Mouse (Mus musculus) large intestine, adult 2 months (tissue): Measurements from ENCODE around the gene Odr4. TPM values are rescaled to one million over a fixed set of nuclear protein-coding genes. Genes with fewer than 3 reads are reported as not detected.
A peak's percentile ranks its signal among the peaks of the same experiment; 100 is the strongest.

Experiments
- DNase-seq: peaks from one replicate; pipeline ENCODE4 v3.0.0-alpha.2; 2012; ENCODE audit warnings: low read depth, low spot score
- WGBS: fragments of 180-500 bp; shearing (Covaris S2); methylation state at CpG from one replicate; pipeline ENCODE4 v1.1.7; 2018; 5-methylcytosine and 5-hydroxymethylcytosine counted together
- polyA plus RNA-seq: library from polyadenylated mRNA; depleted of rRNA; stranded (reverse); fragments of >200 nt; gene quantifications from 2 replicates; pipeline ENCODE4 v1.2.3, GENCODE M21; 2012; rRNA removed

Odr4 gene
- 4.1 and 6.6 TPM in 2 replicates for polyA plus RNA-seq

DNA sequence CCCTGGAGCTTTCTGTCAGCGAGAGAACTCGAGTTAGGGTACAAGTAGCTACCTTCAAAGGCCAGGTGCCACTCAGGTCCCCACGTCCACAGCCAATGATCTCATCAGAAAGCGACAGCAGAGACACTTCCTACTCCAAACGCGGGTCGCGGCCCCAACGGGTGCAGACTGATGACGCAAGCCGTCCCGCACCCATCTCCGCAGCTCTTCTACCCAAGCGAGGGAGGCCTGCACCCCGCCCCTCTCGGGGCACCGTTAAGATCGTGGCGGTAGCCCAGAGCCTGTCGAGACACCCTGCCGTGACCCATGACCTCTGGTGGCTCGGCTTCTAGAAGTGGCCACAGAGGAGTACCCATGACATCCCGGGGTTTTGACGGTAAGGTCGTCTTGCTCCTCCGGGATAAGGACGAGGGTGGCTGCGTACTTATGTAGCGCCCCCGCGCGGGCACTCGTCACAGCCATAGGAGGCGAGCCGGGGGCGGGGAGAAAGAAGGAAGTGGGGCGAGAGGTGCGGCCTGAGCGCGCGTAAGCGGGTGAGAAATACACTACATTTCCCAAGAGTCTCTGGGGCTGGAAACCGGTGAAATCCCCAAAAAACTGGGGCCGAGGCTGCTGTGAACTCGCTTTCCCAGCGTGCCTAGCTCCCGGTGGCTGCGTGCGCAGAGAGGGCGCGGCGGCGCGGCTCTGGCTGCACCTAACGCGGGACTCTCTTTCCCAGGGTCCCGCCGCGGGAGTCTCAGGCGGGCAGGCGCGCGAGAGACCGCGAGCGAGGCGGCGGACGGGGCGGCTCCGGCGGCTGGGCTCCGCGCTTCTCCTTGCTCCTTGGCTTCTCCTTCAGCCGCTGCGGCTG is at the start of gene Odr4, which contains the start of gene Tpr:
Odr4 (minus strand) TSS at position 443 of the 850 bp plus-strand sequence.
Tpr (plus strand) TSS at position 201 of the 850 bp plus-strand sequence.
- peak; percentile 98 for DNase-seq
- WGBS: under 1% methylated on average over 76 of the region's 76 CpGs

DNA sequence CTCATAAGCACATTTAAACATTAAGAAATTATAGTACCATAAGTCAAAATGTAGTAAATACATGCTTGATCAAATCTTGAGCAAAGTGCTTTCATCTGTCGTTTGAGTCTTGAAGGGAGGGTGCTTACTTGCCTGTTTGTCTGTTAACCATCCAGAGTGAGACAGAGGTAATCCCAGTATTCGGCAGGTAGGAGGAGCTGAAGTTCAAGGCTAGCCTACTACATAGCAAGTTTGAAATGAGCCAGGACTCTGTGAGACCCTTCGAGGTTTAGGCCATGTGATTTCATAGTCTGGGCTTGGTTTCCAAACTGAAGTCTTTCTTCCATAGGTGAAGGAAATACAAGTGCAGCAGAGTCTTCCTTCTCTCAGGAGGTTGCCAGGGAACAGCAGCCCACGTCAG is 48.9 kb upstream of the Odr4 start:
- DNase-seq: no peak
- WGBS: 64% methylated on average over 4 of the region's 4 CpGs

- no peak for DNase-seq
- 69% methylated on average over 3 of the region's 3 CpGs for WGBS
Measured at GRCm38 (mm10) chr1:150438641-150439040, 45.8 kb upstream of the Odr4 start.

DNA sequence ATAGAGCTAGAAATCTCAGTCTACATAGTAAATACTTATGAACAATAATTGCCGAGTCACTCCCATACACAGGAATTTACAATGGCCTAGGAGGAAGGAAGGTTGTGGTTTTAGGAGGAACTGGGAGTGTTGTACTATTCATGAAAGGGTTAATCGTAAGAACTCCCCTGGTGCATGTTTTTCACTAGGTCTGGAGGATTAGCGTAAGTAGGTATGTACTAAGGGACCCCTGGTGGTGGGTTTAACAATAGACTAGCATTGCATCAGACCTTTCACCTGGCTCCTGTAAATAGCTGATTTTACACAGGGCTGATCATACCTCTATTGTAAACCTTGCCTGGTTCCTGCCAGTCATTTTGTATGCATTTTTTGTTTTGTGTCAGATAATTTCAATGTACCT is 33.3 kb upstream of the Odr4 start:
- 67% methylated on average over 3 of the region's 3 CpGs for WGBS
- no peak for DNase-seq

- no peak for DNase-seq
- 76% methylated on average over 9 of the region's 9 CpGs for WGBS
Measured at GRCm38 (mm10) chr1:150425665-150426064, 32.8 kb upstream of the Odr4 start.

DNA sequence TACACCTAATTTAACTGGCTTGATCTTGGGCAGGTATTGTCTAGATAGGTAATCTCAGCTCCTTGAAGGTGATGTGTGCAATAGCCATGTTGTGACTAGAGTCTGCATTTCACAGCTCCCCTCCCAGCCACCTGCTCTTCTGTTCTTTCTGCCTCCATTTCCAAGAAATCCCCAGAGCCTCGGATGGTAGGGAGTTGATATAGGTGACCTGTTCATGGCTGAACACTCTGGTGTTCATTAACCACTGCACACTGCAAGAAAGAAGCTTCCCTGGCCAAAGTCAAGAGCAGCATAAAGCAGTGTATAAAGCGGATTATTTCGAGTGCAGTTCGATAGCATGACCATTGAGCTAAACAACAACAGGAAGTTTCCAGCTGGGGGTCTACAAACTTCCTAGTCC is 25.5 kb upstream of the Odr4 start:
- DNase-seq: no peak
- 92% methylated on average over 4 of the region's 4 CpGs for WGBS

DNA sequence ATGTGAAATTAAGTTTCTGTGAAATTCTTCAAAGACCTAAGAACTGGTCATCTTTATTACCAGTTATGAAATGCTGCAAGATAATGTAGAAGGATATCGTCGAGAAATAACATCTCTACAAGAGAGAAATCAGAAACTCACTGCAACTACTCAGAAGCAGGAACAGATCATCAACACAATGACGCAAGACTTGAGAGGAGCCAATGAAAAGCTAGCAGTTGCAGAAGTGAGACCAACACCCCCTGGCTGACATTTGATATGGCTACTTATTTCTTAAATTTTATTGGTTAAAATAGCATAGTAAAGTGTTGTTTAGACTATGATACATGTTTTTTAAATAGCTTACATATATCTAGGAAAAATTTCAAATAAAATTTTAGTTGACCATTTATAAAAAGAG is 23.1 kb upstream of the Odr4 start:
- 91% methylated on average over 3 of the region's 3 CpGs for WGBS
- no peak for DNase-seq

DNA sequence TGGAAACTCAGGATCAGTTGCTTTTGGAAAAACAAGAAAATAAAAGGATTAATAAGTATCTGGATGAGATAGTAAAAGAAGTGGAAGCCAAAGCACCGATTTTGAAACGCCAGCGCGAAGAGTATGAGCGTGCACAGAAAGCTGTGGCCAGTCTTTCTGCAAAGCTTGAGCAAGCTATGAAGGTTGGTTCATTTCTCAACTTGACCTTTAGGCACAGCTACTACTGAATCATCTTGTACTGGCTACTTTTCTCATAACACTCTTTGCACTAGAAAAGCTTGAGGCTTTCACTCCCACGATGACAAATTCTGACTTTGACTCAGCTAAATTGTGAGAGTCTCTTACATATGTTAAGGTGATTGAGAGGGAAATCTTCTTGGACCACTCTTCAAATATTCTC is 17.1 kb upstream of the Odr4 start:
- DNase-seq: no peak
- 98% methylated on average over 6 of the region's 6 CpGs for WGBS

- 83% methylated on average over 9 of the region's 9 CpGs for WGBS
- no peak for DNase-seq
Measured at GRCm38 (mm10) chr1:150407285-150407684, 14.4 kb upstream of the Odr4 start.

GRCm38 (mm10) chr1:150404555-150404954 is 11.7 kb upstream of the Odr4 start:
- no peak for DNase-seq
- 47% methylated on average over 3 of the region's 3 CpGs for WGBS

GRCm38 (mm10) chr1:150403914-150404313 is 11.0 kb upstream of the Odr4 start:
- 80% methylated on average over 3 of the region's 3 CpGs for WGBS
- DNase-seq: no peak

GRCm38 (mm10) chr1:150396001-150396400 is 3.1 kb upstream of the Odr4 start:
- 81% methylated on average over 3 of the region's 3 CpGs for WGBS
- no peak for DNase-seq

DNA sequence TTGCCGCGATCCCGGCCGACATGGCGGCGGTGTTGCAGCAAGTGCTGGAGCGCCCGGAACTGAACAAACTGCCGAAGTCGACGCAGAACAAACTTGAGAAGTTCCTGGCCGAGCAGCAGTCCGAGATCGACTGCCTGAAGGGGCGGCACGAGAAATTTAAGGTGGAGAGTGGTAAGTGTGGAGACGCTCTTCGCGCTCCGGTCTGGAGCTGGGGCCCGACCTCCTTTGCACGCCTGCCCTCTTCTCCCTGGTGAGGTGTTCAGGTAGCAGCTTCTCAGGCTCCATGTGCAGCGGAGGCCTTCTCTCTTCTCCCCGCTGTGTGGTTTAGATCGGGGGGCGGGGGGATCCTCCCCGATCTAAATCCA is 590 bp upstream of the Odr4 start:
- peak; percentile 13 for DNase-seq
- 0% methylated on average over 27 of the region's 27 CpGs for WGBS

DNA sequence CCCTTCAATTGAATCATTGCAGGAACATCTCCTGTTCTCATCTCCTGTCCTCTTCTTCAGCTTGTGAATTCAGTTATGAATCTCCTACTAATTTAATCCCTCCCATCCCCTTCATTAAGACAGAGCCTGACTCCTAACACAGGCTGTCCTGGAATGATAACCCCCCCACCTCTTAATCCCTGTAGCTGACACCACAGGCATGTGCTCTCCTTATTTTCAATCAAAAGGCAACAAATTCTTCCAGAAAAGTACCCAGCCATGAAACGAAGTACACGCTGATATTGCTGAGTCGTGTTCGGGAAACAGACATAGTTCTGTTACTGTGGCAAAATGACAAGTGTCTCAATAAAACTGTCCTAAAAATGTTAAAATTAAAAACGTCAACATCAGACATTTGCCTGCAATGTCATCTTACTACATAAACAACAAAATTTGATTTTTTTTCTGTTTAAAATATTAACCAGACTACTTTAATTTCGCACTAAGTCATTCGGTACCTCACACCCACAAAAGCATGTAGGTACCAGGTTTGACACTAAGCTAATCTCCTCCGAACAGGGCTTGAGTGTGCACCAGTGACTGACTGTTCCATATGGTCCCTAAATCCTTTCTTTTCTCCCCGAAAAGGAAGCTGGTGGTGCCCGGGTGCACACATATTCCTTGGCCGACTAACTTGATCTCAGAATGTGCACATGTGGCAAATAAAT is 796 bp downstream of the Odr4 start:
- no peak for DNase-seq
- 9% methylated on average over 11 of the region's 11 CpGs for WGBS

DNA sequence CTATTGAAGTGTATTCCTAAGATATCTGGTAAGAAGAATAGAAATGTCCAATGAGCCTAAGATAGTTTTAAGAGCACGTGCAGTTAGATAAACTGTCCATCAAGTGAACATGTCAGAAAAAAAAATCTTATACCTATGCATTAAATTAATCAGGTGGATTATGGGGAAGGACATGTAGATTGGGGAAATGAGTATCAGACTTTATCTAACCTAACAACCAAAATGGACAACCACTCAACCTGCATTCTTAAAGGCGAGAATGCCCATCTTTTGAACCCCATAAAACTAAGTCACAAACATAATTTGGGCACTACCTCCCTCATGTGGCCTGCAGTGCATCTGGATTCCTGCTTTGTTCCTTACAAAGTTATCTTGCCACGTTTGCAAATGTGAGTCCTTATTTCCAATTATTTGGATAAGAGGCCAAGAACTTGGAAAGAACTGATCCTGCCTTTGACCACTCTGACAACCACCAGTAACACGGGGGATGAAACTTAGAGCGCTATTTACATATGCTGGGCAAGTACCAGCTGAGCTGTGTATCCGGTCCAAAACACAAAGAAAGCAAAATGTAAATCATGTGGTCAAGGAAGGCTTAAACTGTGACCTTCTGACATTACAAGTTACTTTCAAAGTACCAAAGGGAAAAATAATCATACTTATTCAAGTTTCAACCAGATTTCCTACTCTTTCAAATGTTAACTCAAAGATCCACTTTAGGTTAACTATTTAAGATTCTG is 3.3 kb downstream of the Odr4 start:
- WGBS: 81% methylated on average over 6 of the region's 6 CpGs
- no peak for DNase-seq

DNA sequence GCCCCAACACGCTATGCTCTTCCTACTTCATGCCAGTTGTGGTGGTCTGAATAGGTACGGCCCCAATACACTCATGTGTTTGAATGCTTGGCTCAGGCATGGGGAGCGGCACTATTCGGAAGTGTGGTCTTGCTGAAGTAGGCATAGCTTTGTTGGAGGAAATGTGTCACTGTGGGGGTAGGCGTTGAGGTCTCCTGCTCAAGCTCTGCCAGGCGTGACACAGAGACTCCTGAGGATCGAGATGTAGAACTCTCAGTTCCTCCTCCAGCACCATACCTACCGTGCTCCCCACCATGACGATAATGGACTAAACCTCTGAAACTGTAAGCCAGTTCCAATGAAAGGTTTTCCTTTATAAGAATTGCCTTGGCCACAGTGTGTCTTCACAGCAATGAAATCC is 5.3 kb downstream of the Odr4 start:
- WGBS: 93% methylated on average over 9 of the region's 9 CpGs
- DNase-seq: no peak

DNA sequence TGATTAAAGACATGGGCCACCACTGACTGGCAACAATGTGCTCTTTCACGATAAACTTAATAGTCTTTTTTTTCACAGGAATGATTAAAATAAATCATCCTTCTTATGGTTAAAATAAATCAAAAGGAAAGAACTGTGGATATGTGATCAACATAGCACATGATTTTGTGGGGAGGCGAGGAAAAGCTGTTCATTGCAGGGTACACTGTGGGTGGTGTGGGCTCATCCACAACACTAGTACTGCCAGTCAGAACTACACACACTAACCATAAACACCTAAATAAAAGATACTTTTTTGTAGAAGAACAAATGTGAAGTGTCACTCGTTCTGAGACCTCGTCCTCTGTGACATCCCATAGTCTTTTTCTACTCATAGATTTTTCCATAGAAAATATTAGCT is 8.7 kb downstream of the Odr4 start:
- WGBS: 96% methylated on average over 4 of the region's 4 CpGs
- DNase-seq: no peak

DNA sequence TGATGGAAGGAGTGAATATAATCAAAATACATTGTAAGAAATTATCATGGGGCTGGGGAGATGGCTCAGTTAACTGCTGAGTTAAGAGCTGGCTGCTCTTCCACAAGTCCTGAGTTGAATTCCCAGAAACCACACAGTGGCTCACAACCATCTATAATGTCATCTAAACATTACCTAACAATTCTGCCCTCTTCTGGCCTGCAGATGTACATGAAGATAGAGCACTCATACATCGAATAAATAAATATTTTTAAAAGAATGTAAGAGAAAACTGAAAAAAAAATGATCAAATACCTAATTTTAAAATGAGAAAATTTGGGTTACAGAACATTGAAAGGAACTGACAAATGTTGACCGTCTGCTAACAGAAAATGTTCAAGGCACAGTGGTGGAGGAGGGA is 18.6 kb downstream of the Odr4 start:
- no peak for DNase-seq
- 90% methylated on average over 2 of the region's 2 CpGs for WGBS

DNA sequence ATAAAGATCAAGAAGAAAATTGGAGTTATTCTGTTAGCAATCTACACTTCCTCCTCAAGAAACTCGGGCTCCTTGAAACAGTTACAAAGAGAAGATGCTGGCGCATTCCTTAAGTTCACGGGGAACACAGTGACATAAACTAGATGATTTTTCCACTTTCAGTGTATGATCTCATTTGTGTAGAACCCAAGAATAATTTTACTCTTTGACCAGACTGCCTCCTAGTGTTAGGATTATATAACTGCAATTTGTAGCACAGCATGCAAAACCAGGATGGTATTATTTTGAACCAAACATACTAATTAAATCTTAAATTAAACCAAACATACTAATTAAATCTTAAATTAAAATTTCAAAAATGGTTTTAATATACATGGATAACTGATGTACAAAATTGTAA is 20.0 kb downstream of the Odr4 start:
- WGBS: 81% methylated on average over 3 of the region's 3 CpGs
- DNase-seq: no peak

DNA sequence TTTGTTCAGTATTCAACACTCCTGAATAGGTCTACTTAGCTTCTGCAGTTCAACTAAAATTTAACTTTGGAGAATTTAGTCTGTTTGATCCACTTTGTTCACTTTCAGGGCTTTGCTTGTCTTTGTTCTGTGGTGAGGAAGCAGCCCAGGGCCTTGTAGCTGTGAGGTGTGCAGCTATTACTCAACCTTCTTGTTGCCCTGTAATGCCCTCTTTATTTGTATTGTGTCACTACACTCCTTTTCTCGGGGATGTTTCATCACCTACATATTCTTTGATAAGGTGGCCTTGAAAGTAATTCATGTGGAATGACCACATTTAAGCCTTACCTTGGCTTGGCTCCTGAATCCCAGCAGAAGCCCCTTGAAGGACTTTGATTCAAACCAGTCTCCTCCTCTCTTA is 32.0 kb downstream of the Odr4 start:
- 34% methylated on average over 1 of the region's 1 CpGs for WGBS
- DNase-seq: no peak
